Mouse (Mus musculus): ENCODE data around the gene Olfr1423.
"Not testable (repeated sequence)": the region's sequence is repeated elsewhere in the genome, so short reads cannot be mapped to it uniquely, and the experiment has no call there.

Olfr1423 gene

GRCm38 (mm10) chr19:12007105-12007931 is 33.8 kb downstream of the Olfr1423 start:
- CTCF ChIA-PET = interaction anchor here (0.7 kb wide), 1 partner anchor 1691 kb away, joined by 3 read pairs; no protein-coding TSS in a partner anchor

GRCm38 (mm10) chr19:12006361-12006947 is 34.7 kb downstream of the Olfr1423 start:
- CTCF ChIA-PET = interaction anchor here (0.6 kb wide), 1 partner anchor 648 kb away, joined by 3 read pairs; no protein-coding TSS in a partner anchor

GRCm38 (mm10) chr19:12005376-12006360 is 35.4 kb downstream of the Olfr1423 start:
- CTCF ChIA-PET = interaction anchor here (1.5 kb wide), 1 partner anchor 36 kb away, joined by 3 read pairs; no protein-coding TSS in a partner anchor

- CTCF ChIA-PET = interaction anchor here (1.5 kb wide), 1 partner anchor 34 kb away, joined by 3 read pairs; no protein-coding TSS in a partner anchor
These were observed 36.7 kb downstream of the Olfr1423 start for GRCm38 (mm10) chr19:12004216-12005008.

GRCm38 (mm10) chr19:12003568-12003967 is 37.5 kb downstream of the Olfr1423 start:
- CTCF ChIA-PET = interaction anchor here (0.8 kb wide), 1 partner anchor 72 kb away, joined by 11 read pairs; no protein-coding TSS in a partner anchor

GRCm38 (mm10) chr19:12002791-12003190 is 38.3 kb downstream of the Olfr1423 start:
- CTCF ChIA-PET = no interaction called here

GRCm38 (mm10) chr19:12002125-12002524 is 39.0 kb downstream of the Olfr1423 start:
- CTCF ChIA-PET = no interaction called here

GRCm38 (mm10) chr19:12001686-12002085 is 39.4 kb downstream of the Olfr1423 start:
- CTCF ChIA-PET = no interaction called here

- CTCF ChIA-PET = interaction anchor here (0.6 kb wide), 1 partner anchor 1085 kb away, joined by 5 read pairs; no protein-coding TSS in a partner anchor
These were observed 45.2 kb downstream of the Olfr1423 start for GRCm38 (mm10) chr19:11995722-11996448.

GRCm38 (mm10) chr19:11994703-11995431 is 46.2 kb downstream of the Olfr1423 start:
- CTCF ChIA-PET = no interaction called here

GRCm38 (mm10) chr19:11992441-11993029 is 48.6 kb downstream of the Olfr1423 start:
- CTCF ChIA-PET = no interaction called here

- CTCF ChIA-PET = no interaction called here
These were observed 49.1 kb downstream of the Olfr1423 start for GRCm38 (mm10) chr19:11992034-11992433.

GRCm38 (mm10) chr19:11989334-11989733 is 51.8 kb downstream of the Olfr1423 start:
- CTCF ChIA-PET = no interaction called here

- CTCF ChIA-PET = no interaction called here
These were observed 53.3 kb downstream of the Olfr1423 start for GRCm38 (mm10) chr19:11987841-11988240.

- CTCF ChIA-PET = not testable (repeated sequence)
These were observed 56.5 kb downstream of the Olfr1423 start for GRCm38 (mm10) chr19:11984614-11985013.

Data from spleen, embryonic (tissue).